Mouse (Mus musculus): ENCODE measurements around the gene Bcr. TPM values are rescaled to one million over a fixed set of nuclear protein-coding genes. Genes with fewer than 3 reads are reported as not detected.

Bcr gene
- polyA plus RNA-seq, 1 experiment, result 15.1 TPM

- Histone ChIP-seq H3K27ac (ENCODE audit: insufficient read depth, low read length) (no peak overlapping the region), H3K4me3 (ENCODE audit: insufficient read depth, low read length) (no peak overlapping the region), H3K4me1 (ENCODE audit: control insufficient read depth, insufficient read depth, low read length) (no peaks in the 10 kb centered on the region)
- no peak for TF ChIP-seq POLR2A (IDR thresholded peaks at IDR 0.05; ENCODE audit: low read depth, low read length)
- TF ChIP-seq CTCF (IDR thresholded peaks at IDR 0.05; ENCODE audit: borderline replicate concordance, insufficient read depth, low read length), result no peak
Observed at GRCm38 (mm10) chr10:75184826-75185225, 124.4 kb downstream of the Bcr start.

GRCm38 (mm10) chr10:75186551-75186950 lies 126.2 kb downstream of the Bcr start:
- no peaks in the 10 kb centered on the region for H3K4me1 ChIP-seq (ENCODE audit: control insufficient read depth, insufficient read depth, low read length)
- TF ChIP-seq POLR2A (IDR thresholded peaks at IDR 0.05; ENCODE audit: low read depth, low read length) (no peak), CTCF (IDR thresholded peaks at IDR 0.05; ENCODE audit: borderline replicate concordance, insufficient read depth, low read length) (no peak)
- H3K4me3 ChIP-seq (ENCODE audit: insufficient read depth, low read length), result no peak overlapping the region
- H3K27ac ChIP-seq (ENCODE audit: insufficient read depth, low read length), result no peak overlapping the region

GRCm38 (mm10) chr10:75187366-75188056 lies 127.1 kb downstream of the Bcr start:
- Histone ChIP-seq H3K4me1 (ENCODE audit: control insufficient read depth, insufficient read depth, low read length) (no peaks in the 10 kb centered on the region), H3K4me3 (ENCODE audit: insufficient read depth, low read length) (no peak overlapping the region), H3K27ac (ENCODE audit: insufficient read depth, low read length) (no peak overlapping the region)
- TF ChIP-seq POLR2A (IDR thresholded peaks at IDR 0.05; ENCODE audit: low read depth, low read length), result no peak
- TF ChIP-seq CTCF (IDR thresholded peaks at IDR 0.05; ENCODE audit: borderline replicate concordance, insufficient read depth, low read length), result no peak

GRCm38 (mm10) chr10:75191647-75192046 lies 131.3 kb downstream of the Bcr start:
- no peak overlapping the region for H3K4me3 ChIP-seq (ENCODE audit: insufficient read depth, low read length)
- H3K27ac ChIP-seq (ENCODE audit: insufficient read depth, low read length), result no peak overlapping the region
- H3K4me1 ChIP-seq (ENCODE audit: control insufficient read depth, insufficient read depth, low read length), result no peaks in the 10 kb centered on the region
- TF ChIP-seq CTCF (IDR thresholded peaks at IDR 0.05; ENCODE audit: borderline replicate concordance, insufficient read depth, low read length) (no peak), POLR2A (IDR thresholded peaks at IDR 0.05; ENCODE audit: low read depth, low read length) (no peak)

- TF ChIP-seq POLR2A (IDR thresholded peaks at IDR 0.05; ENCODE audit: low read depth, low read length), result no peak
- no peak for TF ChIP-seq CTCF (IDR thresholded peaks at IDR 0.05; ENCODE audit: borderline replicate concordance, insufficient read depth, low read length)
- no peaks in the 10 kb centered on the region for H3K4me1 ChIP-seq (ENCODE audit: control insufficient read depth, insufficient read depth, low read length)
Observed at GRCm38 (mm10) chr10:75197817-75198216, 137.4 kb downstream of the Bcr start.

GRCm38 (mm10) chr10:75200733-75201132 lies 140.3 kb downstream of the Bcr start:
- H3K27ac ChIP-seq (ENCODE audit: insufficient read depth, low read length), result no peak overlapping the region

More at GRCm38 (mm10) chr10:75197817-75198216, 137.4 kb downstream of the Bcr start:
- Histone ChIP-seq H3K4me3 (ENCODE audit: insufficient read depth, low read length) (no peak overlapping the region), H3K27ac (ENCODE audit: insufficient read depth, low read length) (no peak overlapping the region)

GRCm38 (mm10) chr10:75206192-75206591 lies 145.8 kb downstream of the Bcr start:
- no peaks in the 10 kb centered on the region for H3K4me1 ChIP-seq (ENCODE audit: control insufficient read depth, insufficient read depth, low read length)
- H3K4me3 ChIP-seq (ENCODE audit: insufficient read depth, low read length), result no peak overlapping the region
- no peak overlapping the region for H3K27ac ChIP-seq (ENCODE audit: insufficient read depth, low read length)
- TF ChIP-seq CTCF (IDR thresholded peaks at IDR 0.05; ENCODE audit: borderline replicate concordance, insufficient read depth, low read length), result no peak
- TF ChIP-seq POLR2A (IDR thresholded peaks at IDR 0.05; ENCODE audit: low read depth, low read length), result no peak

More at GRCm38 (mm10) chr10:75200733-75201132, 140.3 kb downstream of the Bcr start:
- H3K4me1 ChIP-seq (ENCODE audit: control insufficient read depth, insufficient read depth, low read length), result no peaks in the 10 kb centered on the region
- H3K4me3 ChIP-seq (ENCODE audit: insufficient read depth, low read length), result no peak overlapping the region
- TF ChIP-seq POLR2A (IDR thresholded peaks at IDR 0.05; ENCODE audit: low read depth, low read length), result no peak
- no peak for TF ChIP-seq CTCF (IDR thresholded peaks at IDR 0.05; ENCODE audit: borderline replicate concordance, insufficient read depth, low read length)

GRCm38 (mm10) chr10:75210841-75211240 lies 150.4 kb downstream of the Bcr start:
- no peak for TF ChIP-seq POLR2A (IDR thresholded peaks at IDR 0.05; ENCODE audit: low read depth, low read length)
- no peak for TF ChIP-seq CTCF (IDR thresholded peaks at IDR 0.05; ENCODE audit: borderline replicate concordance, insufficient read depth, low read length)
- no peak overlapping the region for H3K27ac ChIP-seq (ENCODE audit: insufficient read depth, low read length)
- peaks cover 2% of the 10 kb centered on the region; the same call in 1 of the 2 replicates for H3K4me1 ChIP-seq (ENCODE audit: control insufficient read depth, insufficient read depth, low read length)
- no peak overlapping the region for H3K4me3 ChIP-seq (ENCODE audit: insufficient read depth, low read length)

GRCm38 (mm10) chr10:75211807-75212645 lies 151.6 kb downstream of the Bcr start, which contains the start of gene Specc1l:
Specc1l (plus strand) TSS chr10:75212073.
- peak within 1 kb of the TSS; percentile 93 for H3K27ac ChIP-seq (ENCODE audit: insufficient read depth, low read length)
- peak within 1 kb of the TSS; percentile 82 for H3K4me3 ChIP-seq (ENCODE audit: insufficient read depth, low read length)
- TF ChIP-seq POLR2A (IDR thresholded peaks at IDR 0.05; ENCODE audit: low read depth, low read length) (peak; percentile 98), CTCF (IDR thresholded peaks at IDR 0.05; ENCODE audit: borderline replicate concordance, insufficient read depth, low read length) (no peak)
- peaks cover 2% of the 10 kb centered on the region; the same call in 1 of the 2 replicates for H3K4me1 ChIP-seq (ENCODE audit: control insufficient read depth, insufficient read depth, low read length)
